Mouse (Mus musculus): Measurements from ENCODE around the gene Sun1. TPM values are rescaled to one million over a fixed set of nuclear protein-coding genes. Genes with fewer than 3 reads are reported as not detected.

The Sun1 gene
- polyA plus RNA-seq, 1 experiment = 65.3 TPM

DNA sequence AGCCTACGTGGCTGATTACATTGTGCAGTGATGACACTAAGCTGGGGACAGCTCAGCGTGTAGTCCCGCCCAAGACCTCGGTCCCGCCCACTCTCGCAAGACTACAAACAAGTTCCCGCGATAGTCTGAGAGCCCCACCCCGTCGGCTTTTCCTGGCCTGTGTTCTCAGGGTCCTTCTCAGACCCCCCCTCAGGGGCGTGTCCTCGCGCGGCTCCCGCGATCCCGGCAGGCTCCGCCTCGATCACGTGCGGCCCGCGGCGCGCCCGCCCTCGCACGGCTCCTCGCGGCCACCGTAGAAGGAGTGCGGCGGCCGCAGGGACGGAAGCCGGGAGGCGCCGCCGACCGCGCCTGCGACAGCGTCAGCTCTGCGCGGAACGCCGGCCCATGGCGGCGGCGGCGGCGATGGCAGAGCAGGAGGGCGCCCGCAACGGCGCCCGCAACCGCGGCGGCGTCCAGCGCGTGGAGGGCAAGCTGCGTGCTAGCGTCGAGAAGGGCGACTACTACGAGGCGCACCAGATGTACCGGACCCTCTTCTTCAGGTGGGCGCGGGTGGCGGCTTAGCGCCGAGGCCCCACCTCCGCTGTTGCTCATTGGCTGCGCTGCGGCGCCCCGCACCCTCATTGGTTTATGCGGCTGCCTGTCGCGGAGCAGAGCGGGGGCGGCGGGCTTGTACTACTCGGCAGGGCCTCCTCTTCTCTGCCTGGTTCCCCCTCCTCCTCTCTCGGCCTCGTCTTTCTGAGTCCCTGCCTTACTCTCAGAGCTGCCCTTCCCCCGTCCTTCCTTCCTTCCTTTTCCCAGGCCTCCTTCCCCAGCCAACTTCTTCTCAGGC is 51.9 kb downstream of the Sun1 start, which contains the start of gene Get4:
Gene Get4, plus strand, starts transcription at position 244 of the 829 bp plus-strand sequence.
- TF ChIP-seq POLR2A (IDR thresholded peaks at IDR 0.05; ENCODE audit: borderline replicate concordance, insufficient read depth, low read length) (peak; percentile 80; the same call in 1 of the 2 replicates), CTCF (IDR thresholded peaks at IDR 0.05; ENCODE audit: borderline replicate concordance, insufficient read depth, low read depth, low read length) (no peak)

DNA sequence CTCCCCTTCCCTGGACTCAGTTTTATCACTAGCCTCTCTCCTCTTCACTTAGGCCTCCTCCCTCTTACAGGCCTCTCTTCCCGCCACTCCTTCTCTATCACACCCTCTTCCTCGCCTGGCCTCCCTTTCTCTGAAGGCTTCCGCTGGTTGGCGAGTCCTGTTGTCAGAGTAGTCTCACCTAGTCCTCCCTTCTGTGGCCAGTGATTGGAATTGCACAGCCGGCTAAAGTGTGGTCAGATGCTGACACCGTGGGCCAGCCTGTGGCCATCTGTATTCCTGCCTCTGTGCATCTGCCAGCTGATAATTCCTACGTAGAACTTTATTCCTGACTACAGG is 52.4 kb downstream of the Sun1 start:
- Histone ChIP-seq H3K27me3 (ENCODE audit: control insufficient read depth, insufficient read depth, low read length) (no peaks in the 10 kb centered on the region), H3K27ac (ENCODE audit: insufficient read depth, low read length) (peak overlapping the region; percentile 92), H3K4me1 (ENCODE audit: control insufficient read depth, insufficient read depth, low read length) (peaks cover 19% of the 10 kb centered on the region), H3K4me3 (replicated peaks; ENCODE audit: insufficient read depth, low read depth, low read length) (peak overlapping the region; percentile 99)
- TF ChIP-seq POLR2A (IDR thresholded peaks at IDR 0.05; ENCODE audit: borderline replicate concordance, insufficient read depth, low read length) = no peak
- 0 out of 2 replicates have a peak, but pooled peaks have one; percentile 0 for TF ChIP-seq CTCF (IDR thresholded peaks at IDR 0.05; ENCODE audit: borderline replicate concordance, insufficient read depth, low read depth, low read length)
- DNase-seq = no peak
- WGBS = 0% methylated on average over 7 of the region's 7 CpGs

More for the DNA sequence above, 51.9 kb downstream of the Sun1 start, which contains the start of gene Get4:
- Histone ChIP-seq H3K4me1 (ENCODE audit: control insufficient read depth, insufficient read depth, low read length) (peaks cover 19% of the 10 kb centered on the region), H3K27me3 (ENCODE audit: control insufficient read depth, insufficient read depth, low read length) (no peaks in the 10 kb centered on the region), H3K4me3 (replicated peaks; ENCODE audit: insufficient read depth, low read depth, low read length) (peak within 1 kb of the TSS; percentile 99), H3K27ac (ENCODE audit: insufficient read depth, low read length) (peak within 1 kb of the TSS; percentile 92)
- DNase-seq = peak; percentile 97 to 98
- 1% methylated on average over 83 of the region's 90 CpGs for WGBS

DNA sequence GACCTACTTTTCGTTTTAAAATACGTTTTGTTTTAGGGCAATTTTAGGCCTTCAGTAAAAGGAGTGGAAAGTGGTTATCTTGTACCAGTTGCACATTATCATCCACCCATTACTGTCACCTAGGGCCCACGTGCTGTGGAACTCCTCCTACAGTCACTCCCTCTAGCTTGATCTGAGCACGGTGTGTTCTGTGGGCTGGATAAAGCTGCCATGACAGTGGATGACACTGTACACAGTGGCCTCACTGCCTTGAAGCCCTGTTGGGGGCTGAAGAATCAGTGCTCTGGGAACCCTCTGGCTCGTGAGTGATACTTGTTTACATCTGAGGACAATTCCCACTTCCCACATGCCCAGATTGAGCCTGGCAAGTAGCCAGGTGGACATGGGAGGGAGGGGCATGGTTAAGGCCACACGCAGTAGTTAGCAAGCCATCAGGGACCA is 52.9 kb downstream of the Sun1 start:
- WGBS = 4% methylated on average over 6 of the region's 6 CpGs

DNA sequence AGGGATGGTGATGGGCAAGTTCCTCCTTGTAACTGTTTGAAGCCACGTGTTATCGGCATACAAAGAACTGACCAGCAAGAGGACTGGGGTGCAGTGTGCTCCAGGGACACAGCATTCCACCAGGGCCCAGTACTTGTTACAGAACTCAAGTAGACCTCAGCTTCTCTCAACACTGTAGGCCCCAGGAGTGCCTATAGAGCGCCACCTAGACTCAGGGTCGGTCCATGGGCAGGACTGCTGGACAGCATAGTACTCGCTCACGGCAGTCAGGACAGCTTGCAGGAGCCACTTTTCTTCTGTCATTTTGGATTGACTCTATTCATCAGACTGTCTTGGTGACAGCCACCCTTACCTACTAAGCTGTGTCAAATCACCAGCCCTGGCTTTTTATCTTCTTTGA is 54.5 kb downstream of the Sun1 start:
- no peak overlapping the region for H3K4me3 ChIP-seq (replicated peaks; ENCODE audit: insufficient read depth, low read depth, low read length)
- DNase-seq = no peak
- H3K4me1 ChIP-seq (ENCODE audit: control insufficient read depth, insufficient read depth, low read length) = peaks cover 23% of the 10 kb centered on the region
- no peak overlapping the region for H3K27ac ChIP-seq (ENCODE audit: insufficient read depth, low read length)
- no peak for TF ChIP-seq CTCF (IDR thresholded peaks at IDR 0.05; ENCODE audit: borderline replicate concordance, insufficient read depth, low read depth, low read length)
- WGBS = 72% methylated on average over 6 of the region's 6 CpGs
- no peaks in the 10 kb centered on the region for H3K27me3 ChIP-seq (ENCODE audit: control insufficient read depth, insufficient read depth, low read length)

More for the DNA sequence above, 52.9 kb downstream of the Sun1 start:
- TF ChIP-seq CTCF (IDR thresholded peaks at IDR 0.05; ENCODE audit: borderline replicate concordance, insufficient read depth, low read depth, low read length) (no peak), POLR2A (IDR thresholded peaks at IDR 0.05; ENCODE audit: borderline replicate concordance, insufficient read depth, low read length) (no peak)
- Histone ChIP-seq H3K4me1 (ENCODE audit: control insufficient read depth, insufficient read depth, low read length) (peaks cover 19% of the 10 kb centered on the region), H3K27me3 (ENCODE audit: control insufficient read depth, insufficient read depth, low read length) (no peaks in the 10 kb centered on the region), H3K4me3 (replicated peaks; ENCODE audit: insufficient read depth, low read depth, low read length) (peak overlapping the region; percentile 99), H3K27ac (ENCODE audit: insufficient read depth, low read length) (peak overlapping the region; percentile 92)
- peak; percentile 50 to 55 for DNase-seq

DNA sequence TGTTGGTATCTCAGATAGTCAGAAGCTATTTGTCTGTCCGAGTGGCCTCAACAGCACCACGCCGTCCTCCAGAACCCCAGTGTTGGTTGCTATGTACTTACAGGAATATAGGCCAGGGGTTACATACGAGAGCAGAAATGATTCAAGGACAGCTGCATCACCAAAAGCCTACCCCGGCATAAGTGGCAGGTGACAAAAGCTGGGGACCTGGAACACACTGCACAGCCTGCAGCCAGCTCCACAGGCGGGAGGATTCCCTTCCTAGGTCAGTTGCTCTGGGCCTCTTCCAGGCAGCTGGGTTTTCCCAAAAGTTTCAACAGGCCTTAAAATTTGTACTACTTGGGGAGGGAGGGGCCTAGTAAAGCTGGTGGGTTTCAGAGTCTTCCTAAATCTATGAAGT is 55.3 kb downstream of the Sun1 start:
- Histone ChIP-seq H3K4me1 (ENCODE audit: control insufficient read depth, insufficient read depth, low read length) (peaks cover 29% of the 10 kb centered on the region), H3K4me3 (replicated peaks; ENCODE audit: insufficient read depth, low read depth, low read length) (no peak overlapping the region), H3K27ac (ENCODE audit: insufficient read depth, low read length) (no peak overlapping the region), H3K27me3 (ENCODE audit: control insufficient read depth, insufficient read depth, low read length) (no peaks in the 10 kb centered on the region)
- 44% methylated on average over 6 of the region's 6 CpGs for WGBS
- TF ChIP-seq POLR2A (IDR thresholded peaks at IDR 0.05; ENCODE audit: borderline replicate concordance, insufficient read depth, low read length) (no peak), CTCF (IDR thresholded peaks at IDR 0.05; ENCODE audit: borderline replicate concordance, insufficient read depth, low read depth, low read length) (no peak)
- DNase-seq = no peak

DNA sequence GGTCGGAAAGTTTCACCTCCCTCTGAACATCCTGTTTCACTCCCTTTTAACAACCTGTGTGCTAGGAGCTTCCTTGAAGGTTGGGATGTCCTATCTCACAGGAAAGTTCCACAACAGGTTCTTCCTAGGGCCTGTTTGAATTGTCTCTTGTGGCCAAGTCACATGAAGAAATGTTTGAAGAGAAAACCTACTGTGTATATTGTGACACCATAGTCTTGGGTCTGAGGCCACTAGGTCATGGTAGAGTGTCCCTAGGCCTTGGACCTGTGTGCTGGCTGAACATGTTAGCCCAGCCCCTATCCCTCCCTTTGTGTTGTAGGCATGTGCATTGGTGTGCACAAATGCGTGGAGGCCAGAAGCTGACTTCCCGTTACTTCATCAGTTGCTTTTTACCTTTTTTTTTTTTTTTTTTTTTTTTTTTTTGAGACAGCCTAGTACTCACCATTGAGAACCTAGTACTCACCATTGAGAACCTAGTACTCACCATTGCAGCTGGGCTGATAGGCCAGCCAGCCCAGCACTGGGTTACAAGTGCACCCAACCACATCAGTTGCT is 55.9 kb downstream of the Sun1 start:
- WGBS = 75% methylated on average over 3 of the region's 3 CpGs
- H3K27ac ChIP-seq (ENCODE audit: insufficient read depth, low read length) = no peak overlapping the region
- H3K4me1 ChIP-seq (ENCODE audit: control insufficient read depth, insufficient read depth, low read length) = peaks cover 29% of the 10 kb centered on the region
- no peaks in the 10 kb centered on the region for H3K27me3 ChIP-seq (ENCODE audit: control insufficient read depth, insufficient read depth, low read length)
- no peak for TF ChIP-seq POLR2A (IDR thresholded peaks at IDR 0.05; ENCODE audit: borderline replicate concordance, insufficient read depth, low read length)
- no peak for TF ChIP-seq CTCF (IDR thresholded peaks at IDR 0.05; ENCODE audit: borderline replicate concordance, insufficient read depth, low read depth, low read length)
- H3K4me3 ChIP-seq (replicated peaks; ENCODE audit: insufficient read depth, low read depth, low read length) = no peak overlapping the region
- DNase-seq = no peak

DNA sequence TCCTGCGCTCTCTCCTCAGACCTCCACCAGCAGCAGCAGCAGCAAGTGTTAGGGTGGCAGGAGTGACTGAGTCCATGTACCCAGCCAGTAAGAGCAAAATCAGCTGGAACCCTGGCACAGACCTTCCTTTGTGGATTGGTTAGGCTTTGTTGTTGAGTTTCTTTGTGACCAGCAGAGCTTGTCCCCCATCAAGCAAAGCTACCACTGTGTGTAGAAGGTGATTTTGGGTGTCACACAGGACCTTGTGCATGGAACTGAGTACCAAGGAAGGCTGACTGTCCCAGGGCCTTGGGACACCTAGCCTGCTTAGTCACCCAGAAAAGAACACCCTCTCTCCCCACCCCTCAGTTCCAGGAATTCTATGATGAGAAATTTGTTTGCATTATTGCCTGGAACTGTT is 56.8 kb downstream of the Sun1 start:
- no peak overlapping the region for H3K27ac ChIP-seq (ENCODE audit: insufficient read depth, low read length)
- no peak for DNase-seq
- TF ChIP-seq CTCF (IDR thresholded peaks at IDR 0.05; ENCODE audit: borderline replicate concordance, insufficient read depth, low read depth, low read length) (no peak), POLR2A (IDR thresholded peaks at IDR 0.05; ENCODE audit: borderline replicate concordance, insufficient read depth, low read length) (no peak)
- H3K4me3 ChIP-seq (replicated peaks; ENCODE audit: insufficient read depth, low read depth, low read length) = no peak overlapping the region
- H3K4me1 ChIP-seq (ENCODE audit: control insufficient read depth, insufficient read depth, low read length) = peaks cover 29% of the 10 kb centered on the region
- H3K27me3 ChIP-seq (ENCODE audit: control insufficient read depth, insufficient read depth, low read length) = no peaks in the 10 kb centered on the region
- 86% methylated on average over 1 of the region's 1 CpGs for WGBS

DNA sequence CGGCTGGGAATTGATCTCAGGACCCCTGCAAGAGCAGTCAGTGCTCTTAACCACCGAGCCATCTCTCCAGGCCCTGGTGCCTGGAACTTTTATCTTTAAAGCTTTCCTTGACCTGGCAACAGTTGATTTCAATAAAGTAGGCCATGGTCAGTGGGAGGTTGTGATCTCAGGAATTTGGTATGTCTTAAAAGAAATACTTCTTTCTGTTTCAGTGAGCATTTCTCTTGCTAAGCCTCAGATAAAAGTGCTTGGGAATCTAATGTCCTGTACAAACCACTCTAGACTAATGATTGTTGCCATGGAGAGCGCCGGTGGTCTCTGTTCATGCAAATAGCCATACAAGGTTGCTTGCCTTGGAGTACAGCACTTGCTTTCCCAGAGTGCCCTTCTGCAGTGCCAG is 57.4 kb downstream of the Sun1 start:
- TF ChIP-seq POLR2A (IDR thresholded peaks at IDR 0.05; ENCODE audit: borderline replicate concordance, insufficient read depth, low read length) (no peak), CTCF (IDR thresholded peaks at IDR 0.05; ENCODE audit: borderline replicate concordance, insufficient read depth, low read depth, low read length) (no peak)
- DNase-seq = no peak
- Histone ChIP-seq H3K27ac (ENCODE audit: insufficient read depth, low read length) (no peak overlapping the region), H3K4me3 (replicated peaks; ENCODE audit: insufficient read depth, low read depth, low read length) (no peak overlapping the region), H3K4me1 (ENCODE audit: control insufficient read depth, insufficient read depth, low read length) (peaks cover 29% of the 10 kb centered on the region), H3K27me3 (ENCODE audit: control insufficient read depth, insufficient read depth, low read length) (no peaks in the 10 kb centered on the region)
- 67% methylated on average over 4 of the region's 4 CpGs for WGBS

Data from cerebellum, adult 2 months (tissue).